Mouse (Mus musculus) liver, adult 2 months (tissue): ENCODE results near the gene Txlnb.

Experiments
- CTCF ChIP-seq: fragments of 200-500 bp; IDR thresholded peaks from 2 replicates; pipeline ENCODE4 v1.5.1; 2011; ENCODE audit warnings: low read depth, low read length, control low read depth
- POLR2A ChIP-seq: fragments of 200-500 bp; IDR thresholded peaks from 2 replicates; pipeline ENCODE4 v1.6.1; 2011; ENCODE audit warnings: low read length, control low read depth; ENCODE audit not compliant: insufficient read depth; ENCODE audit errors: extremely low read depth

DNA sequence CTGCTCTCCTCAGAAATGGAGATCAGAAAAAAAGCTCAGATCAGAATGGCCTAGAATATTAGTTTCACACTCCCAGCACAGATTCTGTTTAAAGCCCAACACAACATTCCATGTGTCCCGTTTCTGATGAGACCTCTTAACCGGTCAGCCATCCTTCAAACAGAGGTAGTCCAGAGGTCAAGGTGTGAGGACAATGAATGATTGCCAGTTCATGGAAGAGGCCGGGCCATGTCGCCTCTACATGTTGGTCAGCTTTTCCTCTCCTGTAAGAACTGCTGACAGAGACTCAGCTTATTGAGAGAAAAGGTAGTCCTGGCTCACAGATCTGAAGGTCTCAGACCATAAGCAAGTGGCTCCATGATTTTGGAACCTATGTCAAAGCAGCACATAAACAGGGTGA is 33.2 kb downstream of the Txlnb start:
- TF ChIP-seq CTCF (no peak), POLR2A (no peak)
